Mouse (Mus musculus): Measurements from ENCODE around the gene Klk10. TPM values are rescaled to one million over a fixed set of nuclear protein-coding genes. Genes with fewer than 3 reads are reported as not detected.

Klk10 gene
- 0.46 and 0.87 TPM in 2 replicates for polyA plus RNA-seq (2016; fragmentation: Nextera tagmentation; extraction: Ambion mirVana)

DNA sequence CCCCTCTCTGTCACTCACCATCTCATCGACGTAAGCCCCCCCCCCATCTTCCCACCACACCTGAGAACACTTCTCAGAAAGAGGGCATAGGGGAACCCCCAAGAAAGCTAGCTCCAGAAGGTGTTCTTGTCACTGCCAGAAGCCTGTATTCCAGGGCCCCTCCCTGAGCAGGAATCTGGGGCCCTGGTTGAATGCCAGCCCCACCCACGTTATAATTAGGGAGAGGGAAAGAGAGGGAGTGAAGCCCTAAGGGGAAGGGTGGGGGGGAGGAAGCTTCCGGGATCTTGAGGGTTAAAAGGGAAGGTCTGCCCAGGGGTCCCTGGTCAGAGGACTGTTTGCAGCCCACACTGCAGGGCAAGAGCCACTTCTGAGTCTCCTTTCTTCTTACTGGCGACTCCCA lies at the start of gene Klk10:
Klk10 (plus strand) TSS at position 290 of the 400 bp plus-strand sequence.
- Histone ChIP-seq H3K9me3 (no peaks in the 10 kb centered on the region), H3K4me2 (replicated peaks) (no peak within 1 kb of the TSS), H3K4me3 (no peak within 1 kb of the TSS), H3K9ac (no peak within 1 kb of the TSS), H3K27me3 (peaks cover 10% of the 10 kb centered on the region; the same call in 1 of the 2 replicates), H3K36me3 (no peaks in the 10 kb centered on the region), H3K27ac (no peak within 1 kb of the TSS), H3K4me1 (no peaks in the 10 kb centered on the region; the same call in 1 of the 2 replicates)
- no peak for ATAC-seq (ENCODE audit: insufficient number of reproducible peaks, insufficient read depth, low FRiP score, low TSS enrichment)
- WGBS, result 36% methylated on average over 5 of the region's 5 CpGs

DNA sequence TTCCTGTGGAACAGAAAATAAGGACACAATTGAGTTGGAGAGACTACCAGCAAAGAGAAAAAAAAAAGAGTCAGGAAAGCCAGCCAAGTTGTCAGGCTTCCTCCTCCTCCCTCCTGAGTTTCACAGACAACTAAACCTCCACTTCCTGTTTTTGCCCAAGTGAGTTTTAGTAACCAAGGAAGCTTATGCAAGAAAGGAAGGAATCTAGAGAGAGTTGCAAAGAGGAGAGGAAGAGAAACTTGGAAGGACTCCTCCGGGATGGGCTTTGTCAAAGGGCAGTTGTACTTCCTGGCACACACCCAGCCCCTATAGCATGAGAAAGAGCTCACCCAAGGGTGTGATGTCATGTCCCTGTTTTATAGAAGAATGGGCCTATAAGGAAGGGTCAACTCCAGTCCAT lies 33.0 kb upstream of the Klk10 start:
- WGBS, result 70% methylated on average over 1 of the region's 1 CpGs

GRCm38 (mm10) chr7:43752806-43753205 lies 28.0 kb upstream of the Klk10 start:
- H3K9me3 ChIP-seq, result no peaks in the 10 kb centered on the region
- no peaks in the 10 kb centered on the region for H3K4me1 ChIP-seq
- no peak for ATAC-seq (ENCODE audit: insufficient number of reproducible peaks, insufficient read depth, low FRiP score, low TSS enrichment)
- no peak overlapping the region for H3K4me3 ChIP-seq
- no peak overlapping the region for H3K27ac ChIP-seq
- no peaks in the 10 kb centered on the region for H3K36me3 ChIP-seq
- 83% methylated on average over 2 of the region's 2 CpGs for WGBS
- H3K4me2 ChIP-seq (replicated peaks), result no peak overlapping the region
- no peaks in the 10 kb centered on the region for H3K27me3 ChIP-seq
- no peak overlapping the region for H3K9ac ChIP-seq

More for the DNA sequence above, 33.0 kb upstream of the Klk10 start:
- no peak for ATAC-seq (ENCODE audit: insufficient number of reproducible peaks, insufficient read depth, low FRiP score, low TSS enrichment)
- H3K4me2 ChIP-seq (replicated peaks), result no peak overlapping the region
- H3K4me1 ChIP-seq, result no peaks in the 10 kb centered on the region
- no peak overlapping the region for H3K9ac ChIP-seq
- no peaks in the 10 kb centered on the region for H3K9me3 ChIP-seq
- no peaks in the 10 kb centered on the region for H3K27me3 ChIP-seq
- no peak overlapping the region for H3K4me3 ChIP-seq
- no peaks in the 10 kb centered on the region for H3K36me3 ChIP-seq
- no peak overlapping the region for H3K27ac ChIP-seq

DNA sequence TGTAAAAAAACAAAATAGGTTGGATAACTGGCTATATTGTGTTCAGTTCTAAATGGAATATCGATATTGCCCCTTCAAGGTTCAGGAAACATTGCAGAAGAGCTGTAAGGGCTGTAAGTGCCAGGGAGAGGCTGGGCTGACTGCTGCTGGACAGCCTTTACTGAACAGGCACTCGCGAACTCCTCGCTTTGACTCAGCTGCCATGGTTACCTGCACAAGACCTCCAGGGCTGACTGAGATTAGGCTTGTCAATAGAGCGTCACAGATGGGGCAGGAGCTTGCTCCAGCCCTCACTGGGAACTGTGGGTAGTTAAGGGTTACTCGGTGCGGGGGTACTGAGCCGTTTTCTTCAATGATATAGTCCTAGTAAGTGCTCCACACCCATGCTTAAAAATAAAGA lies 14.4 kb upstream of the Klk10 start:
- ATAC-seq (ENCODE audit: insufficient number of reproducible peaks, insufficient read depth, low FRiP score, low TSS enrichment), result no peak
- Histone ChIP-seq H3K36me3 (no peaks in the 10 kb centered on the region), H3K9me3 (no peaks in the 10 kb centered on the region), H3K4me3 (no peak overlapping the region), H3K27ac (no peak overlapping the region), H3K27me3 (no peaks in the 10 kb centered on the region), H3K4me2 (replicated peaks) (no peak overlapping the region), H3K4me1 (no peaks in the 10 kb centered on the region), H3K9ac (no peak overlapping the region)
- 46% methylated on average over 8 of the region's 8 CpGs for WGBS

GRCm38 (mm10) chr7:43768597-43768996 lies 12.2 kb upstream of the Klk10 start, which contains the start of gene Klk12:
Gene Klk12 (plus strand): TSS chr7:43768897.
- no peaks in the 10 kb centered on the region for H3K4me1 ChIP-seq
- no peaks in the 10 kb centered on the region for H3K9me3 ChIP-seq
- no peak within 1 kb of the TSS for H3K4me2 ChIP-seq (replicated peaks)
- no peaks in the 10 kb centered on the region for H3K36me3 ChIP-seq
- no peaks in the 10 kb centered on the region for H3K27me3 ChIP-seq
- H3K27ac ChIP-seq, result no peak within 1 kb of the TSS
- no peak within 1 kb of the TSS for H3K4me3 ChIP-seq
- ATAC-seq (ENCODE audit: insufficient number of reproducible peaks, insufficient read depth, low FRiP score, low TSS enrichment), result no peak
- no peak within 1 kb of the TSS for H3K9ac ChIP-seq
- 66% methylated on average over 4 of the region's 4 CpGs for WGBS

DNA sequence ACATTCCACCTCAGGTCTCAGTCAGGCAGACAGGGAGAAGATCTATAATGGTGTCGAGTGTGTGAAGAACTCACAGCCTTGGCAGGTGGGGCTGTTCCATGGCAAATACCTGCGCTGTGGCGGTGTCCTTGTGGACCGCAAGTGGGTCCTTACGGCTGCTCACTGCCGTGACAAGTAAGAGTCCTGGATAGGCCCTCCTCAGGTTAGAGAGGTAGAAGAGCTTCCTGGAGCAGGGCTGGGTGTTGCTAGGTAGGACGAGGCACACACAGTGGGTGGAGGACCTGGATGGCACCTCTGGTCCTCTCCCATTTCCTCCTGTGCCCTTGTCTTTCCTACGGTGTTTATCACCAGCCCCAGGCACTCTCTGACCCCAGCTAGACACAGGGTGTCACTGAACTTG lies 11.2 kb upstream of the Klk10 start:
- ATAC-seq (ENCODE audit: insufficient number of reproducible peaks, insufficient read depth, low FRiP score, low TSS enrichment), result no peak
- no peak overlapping the region for H3K9ac ChIP-seq
- H3K9me3 ChIP-seq, result no peaks in the 10 kb centered on the region
- H3K27ac ChIP-seq, result no peak overlapping the region
- H3K4me2 ChIP-seq (replicated peaks), result no peak overlapping the region
- no peaks in the 10 kb centered on the region for H3K27me3 ChIP-seq
- H3K4me1 ChIP-seq, result no peaks in the 10 kb centered on the region
- no peaks in the 10 kb centered on the region for H3K36me3 ChIP-seq
- WGBS, result 85% methylated on average over 8 of the region's 8 CpGs
- H3K4me3 ChIP-seq, result no peak overlapping the region

DNA sequence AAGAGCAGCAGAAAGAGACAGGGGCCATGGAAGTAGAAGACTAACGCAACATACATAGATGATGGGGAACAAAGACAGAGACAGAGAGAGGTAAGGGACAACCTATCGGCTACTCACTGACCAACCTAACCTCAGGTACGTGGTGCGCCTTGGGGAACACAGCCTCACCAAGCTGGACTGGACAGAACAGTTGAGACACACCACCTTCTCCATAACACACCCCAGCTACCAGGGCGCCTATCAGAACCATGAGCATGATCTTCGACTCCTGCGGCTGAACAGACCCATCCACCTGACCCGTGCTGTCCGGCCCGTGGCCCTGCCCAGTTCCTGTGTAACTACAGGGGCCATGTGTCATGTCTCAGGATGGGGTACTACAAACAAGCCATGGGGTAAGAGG lies 10.1 kb upstream of the Klk10 start:
- no peak for ATAC-seq (ENCODE audit: insufficient number of reproducible peaks, insufficient read depth, low FRiP score, low TSS enrichment)
- Histone ChIP-seq H3K9me3 (no peaks in the 10 kb centered on the region), H3K27me3 (no peaks in the 10 kb centered on the region), H3K4me3 (no peak overlapping the region), H3K27ac (no peak overlapping the region), H3K36me3 (no peaks in the 10 kb centered on the region), H3K9ac (no peak overlapping the region), H3K4me2 (replicated peaks) (no peak overlapping the region), H3K4me1 (no peaks in the 10 kb centered on the region)
- 94% methylated on average over 10 of the region's 10 CpGs for WGBS

GRCm38 (mm10) chr7:43771916-43772315 lies 8.9 kb upstream of the Klk10 start:
- no peak overlapping the region for H3K9ac ChIP-seq
- 89% methylated on average over 6 of the region's 6 CpGs for WGBS
- ATAC-seq (ENCODE audit: insufficient number of reproducible peaks, insufficient read depth, low FRiP score, low TSS enrichment), result no peak

GRCm38 (mm10) chr7:43772901-43773300 lies 7.9 kb upstream of the Klk10 start:
- WGBS, result 80% methylated on average over 3 of the region's 3 CpGs
- no peak overlapping the region for H3K27ac ChIP-seq
- H3K4me3 ChIP-seq, result no peak overlapping the region
- ATAC-seq (ENCODE audit: insufficient number of reproducible peaks, insufficient read depth, low FRiP score, low TSS enrichment), result no peak
- no peaks in the 10 kb centered on the region for H3K4me1 ChIP-seq
- no peaks in the 10 kb centered on the region for H3K9me3 ChIP-seq
- H3K27me3 ChIP-seq, result no peaks in the 10 kb centered on the region
- H3K9ac ChIP-seq, result no peak overlapping the region
- no peaks in the 10 kb centered on the region for H3K36me3 ChIP-seq
- H3K4me2 ChIP-seq (replicated peaks), result no peak overlapping the region

More at GRCm38 (mm10) chr7:43771916-43772315, 8.9 kb upstream of the Klk10 start:
- Histone ChIP-seq H3K4me1 (no peaks in the 10 kb centered on the region), H3K9me3 (no peaks in the 10 kb centered on the region), H3K27ac (no peak overlapping the region), H3K4me3 (no peak overlapping the region), H3K36me3 (no peaks in the 10 kb centered on the region), H3K4me2 (replicated peaks) (no peak overlapping the region), H3K27me3 (no peaks in the 10 kb centered on the region)

DNA sequence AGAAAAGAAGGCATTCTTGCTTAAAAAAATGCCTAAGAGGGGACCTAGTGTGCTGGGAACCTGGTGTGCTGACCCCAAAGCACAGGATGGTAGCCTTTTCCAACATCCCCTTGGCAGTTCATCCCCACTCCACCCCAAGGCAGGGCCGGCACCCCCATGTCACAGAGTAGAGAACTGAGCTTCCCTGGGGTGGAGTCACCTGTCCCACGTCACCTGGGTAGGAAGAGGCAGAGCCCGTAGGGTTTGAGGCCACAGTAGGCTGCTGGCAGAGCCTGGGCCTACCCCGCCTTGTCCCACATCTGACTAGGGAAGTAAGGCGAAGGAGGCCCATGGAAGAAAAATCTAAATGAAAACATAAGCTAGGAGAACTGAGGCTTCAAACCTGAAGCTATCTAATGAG lies 6.5 kb upstream of the Klk10 start, which contains the start of gene Klk11:
Klk11 (plus strand) TSS at position 241 of the 400 bp plus-strand sequence.
- H3K9ac ChIP-seq, result no peak within 1 kb of the TSS
- H3K9me3 ChIP-seq, result no peaks in the 10 kb centered on the region
- peak within 1 kb of the TSS; percentile 46; the same call in 1 of the 2 replicates for H3K27ac ChIP-seq
- no peaks in the 10 kb centered on the region for H3K27me3 ChIP-seq
- H3K4me1 ChIP-seq, result no peaks in the 10 kb centered on the region
- no peak within 1 kb of the TSS for H3K4me2 ChIP-seq (replicated peaks)
- WGBS, result 93% methylated on average over 5 of the region's 5 CpGs
- H3K4me3 ChIP-seq, result no peak within 1 kb of the TSS
- ATAC-seq (ENCODE audit: insufficient number of reproducible peaks, insufficient read depth, low FRiP score, low TSS enrichment), result no peak
- no peaks in the 10 kb centered on the region for H3K36me3 ChIP-seq

DNA sequence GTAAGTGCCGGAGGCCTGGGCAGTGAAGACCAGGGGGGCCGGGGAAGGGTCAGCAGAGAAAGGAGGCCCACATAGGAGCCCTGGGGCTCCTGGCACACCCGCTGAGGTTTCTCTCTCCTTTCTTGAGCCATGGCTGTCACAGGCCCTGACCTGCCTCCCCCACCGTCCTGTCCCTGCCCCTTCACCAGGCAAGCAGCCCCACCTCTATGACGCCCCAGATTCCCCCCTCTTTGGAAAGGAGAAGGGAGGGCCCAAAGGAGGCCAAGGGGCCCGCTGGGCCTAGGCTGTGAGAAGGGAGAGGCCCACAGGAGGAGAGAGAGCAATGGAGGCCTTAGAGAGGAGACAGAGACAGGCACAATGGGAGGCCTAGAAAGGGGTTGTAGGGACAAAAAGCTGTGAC lies 6.0 kb upstream of the Klk10 start:
- Histone ChIP-seq H3K27ac (peak overlapping the region; percentile 46; the same call in 1 of the 2 replicates), H3K9me3 (no peaks in the 10 kb centered on the region), H3K9ac (no peak overlapping the region), H3K4me2 (replicated peaks) (no peak overlapping the region), H3K4me1 (no peaks in the 10 kb centered on the region), H3K27me3 (no peaks in the 10 kb centered on the region), H3K4me3 (no peak overlapping the region), H3K36me3 (no peaks in the 10 kb centered on the region)
- 46% methylated on average over 6 of the region's 6 CpGs for WGBS
- no peak for ATAC-seq (ENCODE audit: insufficient number of reproducible peaks, insufficient read depth, low FRiP score, low TSS enrichment)

DNA sequence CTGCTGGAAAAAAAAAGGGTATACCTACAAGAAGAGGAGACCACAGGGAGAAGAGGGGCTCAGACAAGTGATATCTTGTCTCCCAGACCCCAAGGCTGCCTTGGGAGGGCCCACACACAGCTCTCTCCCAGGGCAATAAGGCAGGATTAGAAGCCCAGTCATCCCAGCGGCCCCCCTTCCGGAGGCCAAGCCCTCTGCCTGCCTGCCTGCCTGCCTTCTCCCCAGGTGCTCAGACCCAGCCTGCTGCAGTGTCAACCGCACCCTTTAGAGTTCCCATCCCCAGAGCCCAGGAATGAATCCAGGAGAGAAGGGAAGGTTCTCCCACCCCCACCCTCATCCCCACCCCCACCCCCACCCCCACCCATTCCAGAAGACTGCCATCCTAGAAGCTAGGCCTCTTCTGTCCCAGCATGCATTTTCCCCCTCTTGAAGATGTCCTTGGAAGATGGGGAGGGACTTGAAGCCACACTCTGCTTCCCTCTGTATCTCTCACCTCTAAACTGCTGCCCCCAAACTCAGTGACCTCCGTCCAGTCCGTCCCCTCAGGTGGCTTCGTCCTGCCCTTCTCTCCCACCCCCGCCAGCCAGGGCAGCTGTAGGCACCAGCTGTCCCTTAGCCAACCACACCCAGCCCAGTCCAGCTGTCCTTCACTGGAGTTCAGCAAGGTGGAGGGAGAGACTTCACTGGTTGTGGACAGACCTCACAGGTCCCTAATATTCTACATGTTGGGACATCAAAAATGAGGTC lies 5.4 kb upstream of the Klk10 start:
- ATAC-seq (ENCODE audit: insufficient number of reproducible peaks, insufficient read depth, low FRiP score, low TSS enrichment), result no peak
- Histone ChIP-seq H3K9me3 (no peaks in the 10 kb centered on the region), H3K4me1 (no peaks in the 10 kb centered on the region; the same call in 1 of the 2 replicates), H3K36me3 (no peaks in the 10 kb centered on the region), H3K27ac (0 out of 2 replicates have a peak overlapping the region, but pooled peaks have one; percentile 46), H3K4me2 (replicated peaks) (no peak overlapping the region), H3K9ac (no peak overlapping the region), H3K27me3 (no peaks in the 10 kb centered on the region), H3K4me3 (no peak overlapping the region)
- WGBS, result 40% methylated on average over 7 of the region's 7 CpGs

All from embryonic facial prominence, embryonic 12.5 days (tissue).